In genomic region chr2:49951681-49952080, GRCm38 (mm10) we compare ENCODE assay signal across 26 mouse cellular contexts.
DNase-seq lines count a peak whose midpoint lies in the region; ATAC-seq and TF ChIP-seq lines count a peak whose summit lies in the region.
"Had no signal": no experiment of that assay in that cellular context is flagged by ENCODE, and none has a peak within 500 bp of the region (broad histone marks: within the 10 kb centered on the region; RNA-seq: fewer than 3 reads in every experiment).

No protein-coding gene starts in this region.

- no peak overlapping the region for H3K27ac ChIP-seq in heart, adult 2 months
- H3K27ac ChIP-seq in ES-E14 (ENCODE audit: insufficient read depth, low read depth, low read length, poor library complexity, severe bottlenecking): no peak overlapping the region
- H3K27ac ChIP-seq: embryonic facial prominence, embryonic 10.5 days; embryonic facial prominence, embryonic 12.5 days; forebrain, embryonic 13.5 days; forebrain, embryonic 15.5 days had no signal

- 49% methylated on average over 4 of the region's 4 CpGs for WGBS in heart, adult 2 months

- no peak for TF ChIP-seq POLR2A in heart, adult 2 months (IDR thresholded peaks at IDR 0.05; ENCODE audit: insufficient read depth, low read depth, low read length)

- TF ChIP-seq CTCF in heart, adult 2 months (IDR thresholded peaks at IDR 0.05): no peak

- ATAC-seq in granulocyte monocyte progenitor cell, adult 5-6 weeks (replicated peaks; ENCODE audit: poor library complexity, severe bottlenecking): peak; percentile 37; the same call in 1 of the 2 replicates
- ATAC-seq: activated CD4-positive, CD25-positive, alpha-beta regulatory T cell, adult 4 months; CD4-positive, CD25-positive, alpha-beta regulatory T cell, adult 4 months; forebrain, embryonic 13.5 days; forebrain, embryonic 15.5 days; forebrain, postnatal 0 days; Patski had no signal

- H3K9ac ChIP-seq in heart, adult 2 months (ENCODE audit: low read depth, low read length): no peak overlapping the region
- no peak overlapping the region for H3K9ac ChIP-seq in ES-E14 (ENCODE audit: insufficient read depth, low read depth, low read length, poor library complexity, severe bottlenecking)
- H3K9ac ChIP-seq: embryonic facial prominence, embryonic 12.5 days; forebrain, embryonic 13.5 days; forebrain, embryonic 15.5 days; forebrain, postnatal 0 days had no signal

- no peaks in the 10 kb centered on the region for H3K79me2 ChIP-seq in heart, adult 2 months (replicated peaks; ENCODE audit: control insufficient read depth, insufficient read depth, low read length)

- no peak for TF ChIP-seq EP300 in heart, adult 2 months (IDR thresholded peaks at IDR 0.05; ENCODE audit: insufficient read depth, low read depth, low read length)

- no peaks in the 10 kb centered on the region for H3K9me3 ChIP-seq in ES-E14 (ENCODE audit: control insufficient read depth, insufficient read depth, low read depth, low read length)

- H3K4me1 ChIP-seq in heart, adult 2 months (ENCODE audit: control insufficient read depth, insufficient read depth, low read length): no peaks in the 10 kb centered on the region
- no peaks in the 10 kb centered on the region for H3K4me1 ChIP-seq in ES-E14 (ENCODE audit: control insufficient read depth in 2 of 2, insufficient read depth in 2 of 2, low read length in 2 of 2, poor library complexity in 1 of 2)
- H3K4me1 ChIP-seq: forebrain, embryonic 15.5 days had no signal

- no peaks in the 10 kb centered on the region for H3K36me3 ChIP-seq in heart, adult 2 months (ENCODE audit: control insufficient read depth, insufficient read depth, low read length)
- H3K36me3 ChIP-seq in ES-E14 (ENCODE audit: control insufficient read depth, insufficient read depth, low read length, poor library complexity, severe bottlenecking): no peaks in the 10 kb centered on the region
- H3K36me3 ChIP-seq: embryonic facial prominence, embryonic 10.5 days; embryonic facial prominence, embryonic 12.5 days; forebrain, embryonic 15.5 days had no signal

- H3K4me3 ChIP-seq in heart, adult 2 months: no peak overlapping the region
- H3K4me3 ChIP-seq in ES-E14 (ENCODE audit: insufficient read depth in 1 of 2, low read depth in 1 of 2, low read length in 2 of 2, poor library complexity in 1 of 2, severe bottlenecking in 1 of 2): no peak overlapping the region
- H3K4me3 ChIP-seq: embryonic facial prominence, embryonic 10.5 days; embryonic facial prominence, embryonic 12.5 days; forebrain, embryonic 13.5 days; forebrain, embryonic 15.5 days had no signal

- intact Hi-C loops in heart, adult 2 months (cut with DNase I): no loop called here

- peak; percentile 3 for DNase-seq in heart, adult 11 months
- DNase-seq in heart, adult 2 months: no peak
- peak; percentile 9 for DNase-seq in ES-E14 (ENCODE audit: low read depth, low spot score)
- peak; percentile 58 for DNase-seq in R1 (ENCODE audit: low read depth, low spot score)
- DNase-seq in left cerebral cortex, adult 11 months (ENCODE audit: low spot score): no peak
- no peak for DNase-seq in liver
- no peak for DNase-seq in heart, adult 9 months (ENCODE audit: low spot score in 2 of 2)
- DNase-seq: adrenal gland, adult 8-10 months; adrenal gland, postnatal 14 days; adrenal gland, postnatal 36 days; B cell, adult 2 months; cerebellum, adult 11-12 months; cerebellum, adult 2 months; cerebellum, adult 9-10 months; cerebellum, postnatal 10 days; cerebellum, postnatal 25 days; forebrain, postnatal 0 days had no signal

- H3K27me3 ChIP-seq in heart, adult 2 months (ENCODE audit: control insufficient read depth, insufficient read depth, low read length): no peaks in the 10 kb centered on the region
- H3K27me3 ChIP-seq: CH12.LX; embryonic facial prominence, embryonic 12.5 days; forebrain, embryonic 13.5 days; forebrain, embryonic 15.5 days; Patski had no signal

- in situ Hi-C loops in ES-E14 (cut with MboI; ENCODE audit: low sequenced_read_pairs in 2 of 2, unreplicated experiment in 2 of 2): no loop called here

TF ChIP-seq in ES-E14, 5 proteins besides CTCF, POLR2A, EP300 and RAD21:
- TF ChIP-seq MAFK (IDR thresholded peaks at IDR 0.05; ENCODE audit: insufficient read depth, low read depth, low read length) (no peak), CHD2 (IDR thresholded peaks at IDR 0.05; ENCODE audit: low read depth, low read length) (no peak), HCFC1 (IDR thresholded peaks at IDR 0.05; ENCODE audit: borderline replicate concordance, insufficient read depth, low read length) (no peak), ZNF384 (IDR thresholded peaks at IDR 0.05; ENCODE audit: low read depth, low read length) (no peak), ZC3H11A (IDR thresholded peaks at IDR 0.05; ENCODE audit: borderline replicate concordance, low read depth, low read length) (no peak)

Comparison
In these comparisons a context has a peak if more than half of its experiments do, and no peak if none do; other contexts are left out.
1. DNase-seq: peak in heart, adult 11 months (single experiment), ES-E14 (single experiment) and R1 (single experiment); none in heart, adult 2 months (0 of 2), left cerebral cortex, adult 11 months (single experiment), liver (single experiment) and heart, adult 9 months (0 of 2).